Mouse (Mus musculus): ENCODE data around the gene Dop1b.

Dop1b gene

DNA sequence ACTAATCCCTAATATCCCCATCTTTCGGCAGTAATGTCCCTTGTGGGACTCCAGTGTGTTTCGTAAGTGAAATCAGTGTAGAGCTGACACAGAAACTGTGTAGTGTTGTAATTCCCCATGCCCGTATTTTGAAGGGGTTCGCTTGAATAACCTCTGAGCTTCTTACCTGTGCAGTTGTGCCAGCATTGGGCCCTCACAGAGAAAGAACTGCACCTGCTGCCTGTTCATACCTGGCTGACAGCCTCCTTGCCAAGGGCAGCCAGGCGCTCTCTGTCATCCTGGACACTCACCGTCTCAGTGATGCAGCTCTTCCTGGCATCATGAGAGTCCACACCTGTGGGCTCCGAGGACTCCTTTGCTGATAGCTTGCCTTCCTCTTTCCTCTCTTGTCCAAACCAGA, 1.3 kb downstream of the Dop1b start:
- no peak for DNase-seq (ENCODE audit: low spot score)

DNA sequence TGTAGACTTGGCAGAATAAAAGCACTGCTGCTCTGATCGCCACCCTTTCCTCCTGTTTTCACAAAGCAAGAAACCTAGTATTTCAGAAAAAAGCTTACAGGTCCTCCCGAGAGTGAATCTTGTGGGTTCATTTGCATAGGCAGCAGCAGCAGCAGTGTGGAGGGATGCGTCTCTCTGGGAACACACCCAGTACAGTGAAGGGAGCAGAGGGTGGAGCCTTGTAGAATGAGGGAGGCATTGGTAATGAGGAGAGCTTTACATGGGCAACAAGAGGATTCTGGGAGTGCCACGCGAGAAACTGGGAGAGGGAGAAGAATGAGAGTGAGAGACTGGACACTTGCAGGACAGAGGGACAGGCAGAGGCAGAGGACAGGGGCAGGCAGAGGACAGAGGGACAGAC, 2.7 kb downstream of the Dop1b start:
- DNase-seq (ENCODE audit: low spot score): no peak

DNA sequence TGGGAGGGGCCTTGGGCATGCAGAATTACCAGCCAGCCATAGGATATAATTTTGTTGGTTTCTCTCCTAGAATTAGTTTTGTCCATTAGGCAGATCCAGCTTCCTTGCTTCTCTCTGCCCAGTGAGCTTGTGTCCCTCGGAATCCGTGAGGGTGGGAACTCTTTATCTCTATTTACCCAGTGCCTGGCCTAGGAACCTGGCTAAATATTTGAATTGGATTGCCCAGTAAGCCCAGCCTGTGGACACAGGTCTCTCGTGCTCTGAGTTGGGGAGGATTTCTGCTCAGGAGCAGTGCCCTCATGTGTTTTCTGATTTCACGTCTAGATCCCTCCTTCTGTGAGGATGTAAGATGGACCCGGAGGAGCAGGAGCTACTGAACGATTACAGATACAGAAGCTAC, 4.1 kb downstream of the Dop1b start:
- no peak for DNase-seq (ENCODE audit: low spot score)

DNA sequence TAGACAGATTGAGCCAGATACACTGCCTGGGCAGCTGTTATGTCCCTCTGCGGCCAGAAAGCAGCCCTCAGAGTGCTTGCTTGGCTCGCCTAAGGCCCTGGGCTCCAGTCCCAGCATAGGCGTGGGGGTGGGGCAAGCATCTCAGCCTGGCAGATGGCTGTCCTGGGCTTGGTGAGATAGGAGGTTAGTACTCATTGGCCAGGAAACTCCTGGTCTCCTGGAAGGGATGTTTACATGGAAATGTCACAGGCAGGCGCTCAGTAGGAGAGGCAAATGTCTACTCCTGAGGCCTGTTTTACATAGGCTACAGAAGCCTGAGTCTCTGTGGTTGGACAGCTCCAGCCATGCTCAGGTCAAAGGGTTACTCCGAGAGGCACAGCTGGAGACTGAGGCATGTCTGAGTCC, 5.6 kb downstream of the Dop1b start:
- no peak for DNase-seq (ENCODE audit: low spot score)

DNA sequence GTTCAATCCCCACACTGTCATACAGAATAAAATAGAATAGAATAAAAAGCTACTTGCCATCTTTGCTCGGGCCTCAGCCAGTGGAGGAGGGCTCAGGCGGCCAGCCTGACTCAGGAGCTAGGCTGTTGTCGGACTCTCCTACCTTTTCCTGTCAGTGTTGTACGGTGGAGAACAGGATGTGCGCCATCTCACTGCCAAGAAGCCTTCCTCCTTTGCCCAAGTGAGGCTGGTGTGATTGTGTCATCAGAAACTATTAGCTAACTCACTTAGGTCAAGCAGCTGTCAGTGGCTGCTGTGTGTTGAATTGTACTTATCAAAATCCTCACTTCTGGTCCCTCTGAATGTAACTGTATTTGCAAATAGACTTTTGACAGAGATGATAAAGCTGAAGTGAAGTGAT, 10.1 kb downstream of the Dop1b start:
- no peak for DNase-seq (ENCODE audit: low spot score)

DNA sequence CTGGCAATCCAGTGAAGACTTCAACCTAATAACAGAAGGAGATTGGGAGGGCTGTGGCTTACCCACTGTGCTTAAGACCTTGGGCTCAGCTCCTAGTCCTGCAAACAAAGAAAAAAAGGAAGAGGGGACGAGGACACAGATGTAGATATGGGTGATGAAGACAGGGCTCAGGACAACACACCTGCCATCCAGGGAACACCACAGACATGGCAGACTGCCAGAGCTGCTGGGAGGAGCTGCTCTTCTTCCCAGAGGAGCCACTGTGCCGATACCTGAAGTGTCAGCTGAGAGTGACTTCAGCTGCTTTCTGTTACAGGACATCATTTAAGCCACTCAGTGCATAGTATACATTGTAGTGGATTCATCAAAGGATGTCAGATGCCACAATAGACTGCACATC, 10.8 kb downstream of the Dop1b start:
- no peak for DNase-seq (ENCODE audit: low spot score)

DNA sequence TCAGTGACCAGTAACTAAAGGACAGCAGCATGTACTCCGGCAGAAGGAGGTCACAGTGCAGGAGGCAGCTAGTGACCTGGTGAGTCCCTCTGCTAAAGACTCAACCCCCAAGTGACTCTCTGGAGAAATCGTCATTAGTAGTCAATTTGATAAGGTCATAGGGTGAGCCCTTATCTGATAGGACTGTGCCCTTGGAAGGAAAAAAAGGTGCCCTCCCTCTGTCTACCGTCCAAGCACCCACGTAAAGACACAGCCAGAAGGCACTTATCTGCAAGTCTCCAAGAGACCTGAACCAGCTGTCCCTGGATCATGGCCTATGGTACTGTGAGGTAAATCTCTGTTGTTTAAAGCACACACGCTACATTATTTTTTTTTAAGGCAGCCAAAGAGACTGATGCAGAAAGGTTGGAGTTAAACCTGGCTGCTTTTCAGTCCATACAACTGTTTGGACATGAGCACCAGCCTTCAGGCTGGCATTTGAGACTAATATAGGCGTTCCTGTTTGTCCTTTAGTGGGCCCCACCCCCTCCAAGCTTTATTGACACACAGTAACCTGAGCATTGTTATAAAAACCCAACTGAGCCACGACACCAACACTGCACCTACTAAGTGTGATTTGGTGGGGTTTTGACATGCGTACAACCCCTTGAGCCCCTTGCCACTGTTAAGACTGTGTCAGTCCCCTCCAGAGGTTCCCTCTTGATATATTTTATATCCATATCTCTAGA, 13.9 kb downstream of the Dop1b start:
- no peak for DNase-seq (ENCODE audit: low spot score)

DNA sequence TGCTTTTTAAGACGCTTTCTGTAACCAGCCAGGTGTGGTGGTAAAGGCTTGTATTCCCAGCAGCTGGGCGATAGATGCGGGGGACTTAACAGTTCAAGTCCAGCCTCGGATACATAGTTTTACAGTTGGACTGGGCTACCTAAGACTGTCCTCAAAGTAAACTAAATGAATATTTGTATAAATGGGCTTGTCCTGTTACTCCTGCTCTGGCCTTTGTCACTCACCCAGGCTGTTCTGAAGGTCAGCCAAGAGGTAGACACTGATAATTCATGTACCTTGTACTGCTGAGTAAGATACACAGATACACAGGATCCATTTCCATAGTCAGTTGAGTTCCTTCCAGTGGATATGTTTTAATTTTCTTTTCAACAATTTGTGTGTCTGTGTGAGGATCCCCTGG, 14.5 kb downstream of the Dop1b start:
- DNase-seq (ENCODE audit: low spot score): no peak

DNA sequence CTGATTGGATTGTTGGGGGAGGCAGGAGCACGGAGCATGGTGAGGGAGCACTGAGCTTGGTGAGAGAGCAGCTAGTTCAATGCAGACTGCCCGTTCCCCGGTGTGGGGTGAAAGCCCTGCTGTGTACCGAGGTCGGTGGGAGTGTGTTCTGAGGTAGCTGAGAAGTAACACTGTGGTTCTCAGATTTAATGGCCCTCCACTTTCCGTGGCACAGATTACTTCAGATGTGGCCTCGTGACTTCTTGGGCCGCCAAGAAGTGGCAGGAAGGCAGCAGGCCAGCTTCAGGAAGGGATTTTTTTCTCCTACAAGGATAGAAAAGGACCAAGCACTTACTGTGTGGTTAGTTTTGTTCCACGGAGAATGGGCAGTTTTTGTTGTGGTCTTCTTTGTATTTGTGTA, 17.0 kb downstream of the Dop1b start:
- no peak for DNase-seq (ENCODE audit: low spot score)

DNA sequence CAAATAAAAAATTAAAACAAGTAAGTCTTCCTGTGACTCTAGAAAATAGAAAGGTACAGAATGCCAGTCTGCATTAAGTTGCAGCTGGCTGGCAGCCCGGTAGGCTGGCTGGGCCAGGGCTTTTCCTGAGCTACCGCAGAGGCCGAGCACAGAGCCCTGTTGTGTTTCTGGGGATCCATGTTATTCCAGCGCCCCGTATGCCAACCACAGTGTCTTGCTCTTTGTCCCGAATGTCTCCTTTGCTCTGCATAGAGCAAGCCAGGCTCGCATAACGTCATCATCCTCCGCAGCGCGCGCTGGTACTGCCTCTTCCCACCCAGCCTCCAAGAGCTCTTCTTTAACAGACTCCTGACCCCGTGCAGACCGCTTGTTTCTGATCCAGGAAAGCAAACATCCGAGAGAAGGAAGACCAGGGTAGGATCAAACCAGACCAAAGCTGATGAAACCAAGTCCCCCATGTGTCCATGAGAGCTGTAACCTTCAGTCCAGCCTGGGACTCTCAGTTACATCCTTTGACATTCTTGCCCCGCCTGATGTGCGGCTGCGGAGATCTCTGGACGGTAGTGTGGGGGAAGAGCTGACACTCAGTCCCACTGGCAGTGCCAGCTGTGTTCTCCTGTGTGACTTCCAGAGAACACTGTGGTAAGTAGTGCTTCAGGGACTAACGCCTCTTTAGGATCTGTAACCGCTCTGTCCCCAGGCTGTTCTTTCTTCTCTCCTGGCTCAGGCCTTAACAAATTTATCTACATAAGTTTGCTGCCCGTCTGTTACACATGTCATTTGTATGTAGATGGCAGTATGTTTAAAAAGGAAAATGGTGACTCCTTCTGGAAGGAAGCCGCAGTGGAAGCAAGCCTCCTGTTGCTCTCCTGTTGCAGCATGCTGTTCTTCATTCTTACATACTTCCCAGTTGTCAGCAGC, 18.4 kb downstream of the Dop1b start:
- no peak for DNase-seq (ENCODE audit: low spot score)

DNA sequence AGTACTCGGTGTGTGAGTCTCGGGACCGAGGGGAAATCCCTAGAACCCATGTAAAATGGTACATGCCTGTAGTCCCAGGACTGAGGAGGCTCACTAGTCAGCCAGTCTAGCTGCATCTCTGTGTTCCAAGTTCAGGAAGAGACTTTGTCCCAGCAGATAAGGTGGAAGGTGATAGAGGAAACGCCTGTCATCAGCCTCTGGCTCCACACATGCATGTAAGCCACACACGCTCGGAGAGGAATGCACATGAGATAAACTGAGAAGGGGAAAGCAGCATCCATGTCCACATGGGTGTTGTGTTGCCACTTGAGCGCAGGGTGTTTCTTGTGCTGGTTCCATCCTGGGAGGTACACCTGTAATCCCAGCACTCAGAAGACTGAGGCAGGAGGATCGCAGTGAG, 19.6 kb downstream of the Dop1b start:
- no peak for DNase-seq (ENCODE audit: low spot score)

DNA sequence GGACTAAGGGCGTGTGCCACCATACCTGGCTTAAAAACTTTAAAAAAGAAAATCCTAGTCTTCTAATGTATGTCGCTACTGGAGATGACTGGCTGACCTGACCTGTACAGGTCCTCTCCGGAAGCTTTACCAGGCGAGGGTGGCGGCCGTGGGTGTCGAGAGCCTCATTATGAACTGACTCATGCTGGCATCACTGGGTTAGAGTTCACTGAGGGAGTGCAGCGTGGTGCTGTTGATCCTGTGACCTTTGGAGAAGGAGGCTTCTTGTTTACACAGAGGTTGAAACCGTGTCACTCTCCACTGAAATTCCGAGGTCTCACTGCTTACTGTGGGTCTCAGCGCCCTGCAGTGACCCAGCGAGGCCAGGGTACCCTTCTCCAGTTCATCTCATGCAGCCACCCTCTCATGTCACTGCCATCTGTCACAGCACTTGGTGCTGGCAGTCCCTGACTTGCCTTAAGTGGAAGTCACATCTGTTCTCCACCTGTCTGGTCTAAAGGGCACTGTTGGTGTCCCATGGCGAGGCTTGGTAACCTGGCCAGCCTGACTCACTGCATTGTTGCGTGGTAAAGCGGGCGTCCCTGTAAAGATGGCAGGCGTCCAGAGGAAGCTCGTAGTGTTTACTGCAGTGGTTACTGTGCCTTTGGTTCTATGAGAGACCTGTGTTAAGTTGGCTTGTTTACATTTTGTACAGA, 21.3 kb downstream of the Dop1b start:
- DNase-seq (ENCODE audit: low spot score): no peak

DNA sequence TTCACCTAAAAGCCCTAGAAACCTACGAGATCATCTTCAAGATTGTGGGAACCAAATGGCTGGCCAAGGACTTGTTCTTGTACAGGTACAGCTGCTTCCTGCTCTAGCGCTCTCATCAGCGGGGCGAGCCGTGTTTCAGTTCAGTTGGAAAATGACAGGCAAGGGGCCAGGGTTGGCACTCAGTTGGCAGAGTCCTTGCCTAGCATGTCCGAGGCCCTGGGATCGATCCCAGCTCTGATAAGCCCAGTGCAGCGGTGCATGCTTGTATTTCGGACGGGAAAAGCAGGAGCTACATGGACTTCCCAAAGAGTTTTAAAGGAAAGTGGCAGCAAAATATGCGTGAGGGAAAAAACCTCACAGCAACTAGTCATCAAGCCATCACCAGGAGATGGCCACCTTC, 27.5 kb downstream of the Dop1b start:
- no peak for DNase-seq (ENCODE audit: low spot score)

DNA sequence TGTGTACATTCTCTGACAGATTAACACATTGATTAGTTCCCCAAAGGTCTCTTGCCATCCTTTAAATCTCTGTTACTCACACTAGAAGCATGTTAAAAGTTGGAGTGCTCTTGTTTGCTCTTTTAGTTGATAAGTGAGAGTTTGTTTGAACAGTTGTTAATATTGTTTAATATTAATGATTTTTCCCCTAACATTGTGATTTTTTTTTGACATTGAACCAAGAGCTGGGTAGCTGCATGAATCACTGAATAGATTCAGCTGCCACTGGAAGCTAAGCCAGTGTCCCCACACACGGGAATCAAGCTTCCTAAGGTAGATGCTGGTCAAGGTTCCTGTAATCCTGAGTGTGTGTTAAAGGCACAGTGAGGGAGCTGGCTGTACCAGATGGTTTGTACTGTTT, 31.2 kb downstream of the Dop1b start:
- DNase-seq (ENCODE audit: low spot score): no peak

DNA sequence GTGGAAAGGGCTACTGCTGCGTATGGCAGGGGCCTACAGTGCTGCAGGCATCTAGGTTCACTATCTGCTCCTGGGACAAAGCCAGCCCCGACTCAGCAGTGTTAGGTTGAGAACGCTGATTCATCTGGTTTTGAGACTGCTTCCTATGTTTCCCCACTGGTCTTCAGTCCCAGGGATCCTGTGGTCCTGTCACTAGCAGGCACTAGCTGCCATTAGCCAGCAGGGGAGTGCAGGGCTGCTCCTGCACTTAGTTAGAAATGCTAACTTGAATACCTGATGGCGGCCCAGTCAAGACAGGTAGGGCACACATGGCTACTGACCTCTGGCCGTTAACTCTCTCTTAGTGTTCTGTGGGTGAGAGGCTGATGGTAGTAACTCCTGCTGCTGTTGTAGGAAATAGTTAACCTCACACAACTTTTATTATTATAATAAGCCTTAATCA, 32.4 kb downstream of the Dop1b start:
- no peak for DNase-seq (ENCODE audit: low spot score)

DNA sequence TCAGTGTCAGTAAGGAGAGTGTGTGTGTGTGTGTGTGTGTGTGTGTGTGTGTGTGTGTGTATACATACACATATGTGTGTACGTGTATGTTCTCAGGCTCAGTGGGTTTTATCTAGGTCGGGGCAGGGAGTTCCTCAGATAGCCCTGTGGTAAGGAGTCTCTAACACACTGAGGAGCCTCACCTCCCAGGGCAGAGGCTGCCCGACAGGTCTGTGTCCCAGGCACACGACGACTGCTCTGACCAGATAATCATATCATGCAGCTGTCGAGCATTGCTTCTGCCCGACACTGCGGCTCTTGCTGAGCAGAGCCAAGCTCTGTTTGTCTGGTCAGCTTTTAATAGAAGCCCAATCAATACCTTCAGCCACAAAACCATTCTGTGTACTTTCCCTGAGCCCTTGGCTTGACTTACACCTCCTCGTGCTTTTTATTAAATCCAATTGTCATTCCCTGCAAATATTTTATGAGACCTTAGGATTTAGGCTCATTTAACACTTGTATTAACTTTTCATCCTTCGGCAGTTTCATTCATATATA, 33.2 kb downstream of the Dop1b start:
- DNase-seq (ENCODE audit: low spot score): no peak

DNA sequence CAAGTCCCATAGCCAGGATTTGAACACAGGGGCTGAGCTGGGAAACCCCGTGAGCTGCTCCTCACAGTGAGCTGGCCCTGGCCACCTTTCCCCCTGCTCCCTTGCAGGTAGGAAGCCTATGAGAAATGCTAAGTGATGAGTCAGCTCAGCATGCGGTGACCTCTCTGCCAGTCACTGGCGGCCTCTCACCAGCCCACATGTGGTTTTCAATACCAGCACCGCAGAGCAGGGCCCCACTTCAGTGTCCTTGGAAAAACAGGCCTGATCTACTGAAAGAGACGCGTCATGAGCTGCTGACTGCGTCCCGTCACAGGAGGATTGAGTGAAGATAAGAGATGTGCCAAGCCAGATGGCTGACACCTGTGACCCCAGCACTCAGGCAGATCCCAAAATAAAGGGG, 34.7 kb downstream of the Dop1b start:
- no peak for DNase-seq (ENCODE audit: low spot score)

DNA sequence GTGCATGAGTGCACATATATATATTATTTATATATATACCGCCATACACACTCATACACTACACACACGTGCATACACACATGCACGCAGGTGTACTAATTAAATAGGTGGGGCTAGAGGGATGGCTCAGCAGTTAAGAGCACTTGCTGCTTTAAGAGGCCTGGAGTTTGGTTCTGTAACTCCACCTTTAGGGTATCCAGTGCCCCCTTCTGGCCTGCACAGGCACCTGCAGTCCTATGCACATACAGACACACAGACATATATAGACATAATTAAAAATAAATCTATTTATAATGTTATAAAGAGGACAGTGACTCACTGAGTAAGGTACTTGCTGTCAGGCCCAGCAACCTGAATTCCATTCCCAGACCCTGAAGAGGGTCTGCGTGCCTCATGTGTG, 35.3 kb downstream of the Dop1b start:
- no peak for DNase-seq (ENCODE audit: low spot score)

DNA sequence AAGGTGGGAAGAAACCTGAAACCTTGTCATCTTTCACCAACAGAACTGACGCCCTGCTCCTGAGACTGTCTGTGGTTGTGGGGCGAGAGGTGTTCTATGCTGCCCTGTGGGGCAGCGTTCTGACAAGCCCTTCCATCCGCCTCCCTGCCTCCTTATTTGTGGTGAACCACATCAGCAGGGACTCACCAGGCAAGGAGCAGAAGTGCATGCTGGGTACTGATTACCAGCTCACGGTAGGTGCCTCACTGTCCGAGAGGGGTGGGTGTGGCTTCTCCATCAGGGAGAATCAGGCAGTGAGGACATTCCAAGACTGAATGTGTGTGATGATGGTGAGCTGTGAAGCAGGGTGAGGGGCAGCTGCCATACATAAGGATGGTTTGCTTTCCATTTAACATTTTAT, 35.7 kb downstream of the Dop1b start:
- DNase-seq (ENCODE audit: low spot score): no peak

DNA sequence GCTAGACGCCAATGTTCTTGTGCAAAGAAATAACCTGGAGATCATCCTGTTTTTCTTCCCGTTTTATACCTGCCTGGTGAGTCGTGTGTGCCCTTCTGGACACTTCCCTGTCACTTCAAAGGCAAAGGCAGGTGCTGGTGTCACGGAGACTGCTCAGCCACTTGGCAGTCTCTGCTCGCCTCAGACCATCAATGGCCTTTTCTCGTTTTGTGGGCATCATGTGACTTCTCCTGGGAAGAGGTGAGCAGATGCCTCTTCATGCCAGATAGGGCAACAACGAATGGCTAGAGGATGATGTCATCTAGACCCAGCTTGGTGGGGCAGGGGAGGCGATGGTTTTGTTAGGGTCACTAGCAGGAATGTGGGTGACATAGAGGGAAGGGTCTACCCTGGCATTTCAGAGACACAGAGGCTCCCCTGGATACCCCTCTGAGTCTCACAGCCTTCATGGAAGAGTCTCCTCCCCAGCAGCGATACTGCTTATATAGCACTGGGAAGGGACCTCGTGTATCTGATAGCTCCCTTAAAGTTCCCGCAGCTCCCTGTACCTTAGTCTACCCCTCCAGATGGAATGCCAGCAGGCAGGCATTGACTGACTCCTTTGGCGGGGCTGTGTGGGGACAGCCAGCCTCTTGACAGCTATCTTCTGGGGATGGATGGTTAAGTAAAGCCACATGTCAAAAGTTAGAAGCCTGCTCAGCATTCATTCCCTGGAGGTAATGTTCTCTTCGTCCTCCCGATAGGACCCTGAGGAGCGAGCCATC, 37.6 kb downstream of the Dop1b start:
- no peak for DNase-seq (ENCODE audit: low spot score)

DNA sequence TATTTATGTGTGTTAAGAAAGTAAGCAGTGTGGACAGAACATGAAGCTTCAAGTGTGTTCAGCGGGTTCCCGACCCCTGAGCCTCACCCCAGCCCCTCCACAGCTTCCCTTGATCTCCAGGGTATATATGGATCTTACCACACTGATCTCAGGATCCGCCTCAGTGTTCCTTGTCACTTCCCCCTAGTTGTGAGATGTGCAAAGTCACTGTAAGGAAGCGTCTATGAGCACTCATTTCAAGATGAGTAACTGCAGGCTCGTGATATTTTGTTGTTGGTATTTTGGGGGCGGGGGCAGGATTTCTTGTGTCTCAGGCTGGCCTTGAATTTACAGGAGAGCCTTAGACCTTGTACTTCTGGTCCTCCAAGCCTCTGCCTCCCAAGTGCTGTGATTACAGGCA, 38.8 kb downstream of the Dop1b start:
- DNase-seq (ENCODE audit: low spot score): no peak

DNA sequence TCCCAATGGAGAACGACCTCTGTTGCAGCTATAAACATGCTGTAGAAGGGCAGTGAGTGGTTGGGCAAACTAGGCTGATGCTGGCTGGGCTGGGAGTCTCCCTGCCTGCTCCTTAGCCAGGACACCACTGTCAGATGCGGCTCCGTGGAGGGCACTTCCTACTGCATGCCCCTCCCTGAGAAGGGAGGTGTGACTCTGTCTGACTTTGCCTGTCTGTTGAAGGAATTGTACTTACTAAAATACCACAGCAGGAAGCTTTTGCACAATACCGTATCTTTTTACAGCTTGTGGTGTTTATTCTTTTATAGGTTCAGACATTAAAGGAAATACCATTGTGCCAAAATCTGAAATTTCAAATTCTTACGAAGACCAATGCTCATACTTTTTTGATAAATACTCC, 40.1 kb downstream of the Dop1b start:
- DNase-seq (ENCODE audit: low spot score): no peak

All from layer of hippocampus, adult 9-10 months (tissue).